Mouse (Mus musculus): Measurements from ENCODE around the gene Def6. TPM values are rescaled to one million over a fixed set of nuclear protein-coding genes. Genes with fewer than 3 reads are reported as not detected.

Gene Def6
- polyA plus RNA-seq, 1 experiment from 2014 or later = 3.7 TPM

DNA sequence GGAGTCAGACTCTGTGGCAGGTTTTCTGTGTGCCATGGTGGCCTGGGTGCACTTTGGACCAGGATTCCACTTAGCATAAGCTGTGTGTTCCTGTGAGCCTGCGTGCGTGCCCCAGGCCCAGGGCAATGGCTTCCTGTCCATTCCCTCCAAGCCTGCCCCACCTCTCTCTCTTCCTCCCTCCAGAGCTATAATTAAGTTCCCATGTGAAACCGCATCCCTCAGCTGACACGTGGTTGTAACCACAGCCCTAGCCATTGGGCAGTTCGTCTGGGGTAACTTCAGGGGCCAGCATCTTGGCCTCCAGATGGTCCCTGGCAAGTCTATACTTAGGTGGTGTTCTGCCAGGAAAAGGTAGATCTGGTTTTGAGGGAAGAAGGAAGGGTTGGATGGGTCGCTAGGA, 40.0 kb downstream of the Def6 start:
- Histone ChIP-seq H3K4me1 (peaks cover 14% of the 10 kb centered on the region), H3K9me3 (no peaks in the 10 kb centered on the region), H3K36me3 (no peaks in the 10 kb centered on the region), H3K4me2 (replicated peaks) (no peak overlapping the region), H3K4me3 (no peak overlapping the region), H3K27ac (replicated peaks) (no peak overlapping the region), H3K9ac (replicated peaks) (no peak overlapping the region), H3K27me3 (no peaks in the 10 kb centered on the region)
- no peak for ATAC-seq (replicated peaks)
- 75% methylated on average over 6 of the region's 6 CpGs for WGBS

DNA sequence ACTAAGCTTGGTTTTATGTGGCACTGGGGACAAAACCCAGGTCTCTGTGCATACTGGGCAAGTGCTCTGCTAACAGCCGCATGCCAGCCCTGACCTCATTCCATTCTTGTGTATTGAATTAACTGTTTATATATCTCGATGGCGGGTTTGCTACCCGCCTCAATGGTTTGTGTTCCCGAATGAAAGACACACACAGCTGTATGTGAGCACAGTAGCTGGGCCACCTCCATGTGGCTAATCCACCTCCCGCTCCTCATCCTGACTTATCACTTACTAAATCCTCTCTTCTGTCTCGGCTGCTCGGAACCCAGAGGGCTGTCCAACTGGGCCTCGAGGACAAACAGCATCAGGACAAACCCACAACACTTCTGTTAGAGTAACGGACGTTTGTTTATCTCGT, 41.5 kb downstream of the Def6 start:
- ATAC-seq (replicated peaks) = no peak
- no peaks in the 10 kb centered on the region for H3K9me3 ChIP-seq
- H3K4me1 ChIP-seq = peaks cover 14% of the 10 kb centered on the region
- 62% methylated on average over 12 of the region's 12 CpGs for WGBS
- no peak overlapping the region for H3K9ac ChIP-seq (replicated peaks)
- no peak overlapping the region for H3K4me3 ChIP-seq
- no peaks in the 10 kb centered on the region for H3K36me3 ChIP-seq
- no peak overlapping the region for H3K27ac ChIP-seq (replicated peaks)
- no peak overlapping the region for H3K4me2 ChIP-seq (replicated peaks)
- H3K27me3 ChIP-seq = no peaks in the 10 kb centered on the region

DNA sequence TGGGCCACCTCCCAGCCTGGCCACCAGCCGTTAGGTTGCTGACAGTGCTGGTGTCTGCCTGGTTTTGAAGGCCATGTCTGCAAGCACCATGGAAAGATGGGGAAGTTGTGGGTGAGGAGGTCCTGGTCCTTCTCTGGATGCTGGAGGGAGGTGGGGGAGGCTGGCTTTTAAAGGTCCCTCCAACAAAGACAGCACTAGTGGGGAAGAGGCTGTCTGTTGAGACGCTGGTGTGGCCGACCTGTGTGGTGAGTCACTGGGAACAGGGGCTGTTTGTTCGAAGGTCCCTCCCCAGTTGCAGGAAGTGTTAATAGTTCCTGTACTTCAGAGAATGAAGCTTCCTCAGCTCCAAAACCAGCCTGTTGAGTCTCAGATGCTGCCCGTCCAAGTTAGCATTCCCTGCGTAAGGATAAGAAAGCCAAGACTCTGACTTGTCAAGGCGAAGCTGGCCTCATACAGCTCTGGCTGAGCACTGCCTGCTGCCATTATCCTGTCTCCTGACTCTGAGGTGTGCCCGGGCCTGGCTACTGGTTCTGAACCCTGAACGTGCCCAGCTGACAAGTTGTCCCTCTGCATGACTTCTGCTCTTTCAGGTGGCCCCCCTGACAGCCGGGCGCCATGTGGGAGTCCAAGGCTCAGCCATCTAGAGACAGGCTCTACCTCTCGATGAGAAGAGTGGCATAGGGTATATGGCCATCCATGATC, 44.2 kb downstream of the Def6 start:
- H3K36me3 ChIP-seq = no peaks in the 10 kb centered on the region
- H3K4me3 ChIP-seq = no peak overlapping the region
- H3K27ac ChIP-seq (replicated peaks) = no peak overlapping the region
- peaks cover 4% of the 10 kb centered on the region; the same call in 1 of the 2 replicates for H3K4me1 ChIP-seq
- ATAC-seq (replicated peaks) = no peak
- WGBS = 88% methylated on average over 12 of the region's 12 CpGs
- H3K9ac ChIP-seq (replicated peaks) = no peak overlapping the region
- H3K9me3 ChIP-seq = no peaks in the 10 kb centered on the region
- H3K4me2 ChIP-seq (replicated peaks) = no peak overlapping the region
- H3K27me3 ChIP-seq = no peaks in the 10 kb centered on the region

DNA sequence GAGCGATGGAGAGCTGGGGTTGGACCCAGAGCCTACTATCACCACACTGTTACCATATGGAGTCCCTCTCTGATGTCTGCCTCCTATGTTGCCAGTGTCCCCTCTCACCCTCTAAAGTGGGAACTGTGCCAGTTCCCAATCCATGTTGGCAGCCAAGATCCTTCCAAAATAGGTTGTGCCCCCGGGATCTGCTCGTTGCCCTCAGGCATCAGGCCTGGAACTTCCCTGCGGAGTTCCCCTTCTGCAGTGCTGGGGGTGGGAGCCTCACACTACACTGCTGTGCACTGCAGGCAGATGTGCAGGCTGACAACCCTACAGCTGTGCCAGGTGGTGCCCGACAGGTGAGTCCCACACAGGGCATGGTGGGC, 44.7 kb downstream of the Def6 start:
- H3K36me3 ChIP-seq = no peaks in the 10 kb centered on the region
- 69% methylated on average over 5 of the region's 5 CpGs for WGBS

DNA sequence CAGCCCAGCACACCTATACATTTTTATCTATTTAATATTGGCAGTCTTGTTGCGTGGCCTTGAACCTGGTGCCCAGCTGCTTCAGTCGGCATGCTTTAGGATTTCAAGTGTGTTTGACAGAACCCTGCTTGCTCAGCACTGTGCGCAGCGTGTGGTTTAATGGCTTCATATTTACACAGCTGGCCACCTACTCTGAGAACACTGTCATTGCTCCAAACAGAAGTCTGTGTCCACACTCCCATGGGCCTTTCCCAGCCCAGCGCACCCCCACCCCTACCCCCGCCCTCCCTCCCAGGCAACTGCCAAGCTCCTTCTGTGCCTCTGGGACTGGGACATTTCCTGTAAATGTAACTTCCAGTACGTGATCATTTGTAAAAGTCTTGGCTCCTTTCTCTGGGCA, 45.6 kb downstream of the Def6 start:
- H3K27me3 ChIP-seq = no peaks in the 10 kb centered on the region
- 91% methylated on average over 7 of the region's 7 CpGs for WGBS

More for the DNA sequence above, 44.7 kb downstream of the Def6 start:
- H3K4me2 ChIP-seq (replicated peaks) = no peak overlapping the region
- no peaks in the 10 kb centered on the region for H3K27me3 ChIP-seq
- H3K4me3 ChIP-seq = no peak overlapping the region
- H3K27ac ChIP-seq (replicated peaks) = no peak overlapping the region
- no peaks in the 10 kb centered on the region for H3K9me3 ChIP-seq
- no peak for ATAC-seq (replicated peaks)
- H3K4me1 ChIP-seq = peaks cover 4% of the 10 kb centered on the region; the same call in 1 of the 2 replicates
- H3K9ac ChIP-seq (replicated peaks) = no peak overlapping the region

DNA sequence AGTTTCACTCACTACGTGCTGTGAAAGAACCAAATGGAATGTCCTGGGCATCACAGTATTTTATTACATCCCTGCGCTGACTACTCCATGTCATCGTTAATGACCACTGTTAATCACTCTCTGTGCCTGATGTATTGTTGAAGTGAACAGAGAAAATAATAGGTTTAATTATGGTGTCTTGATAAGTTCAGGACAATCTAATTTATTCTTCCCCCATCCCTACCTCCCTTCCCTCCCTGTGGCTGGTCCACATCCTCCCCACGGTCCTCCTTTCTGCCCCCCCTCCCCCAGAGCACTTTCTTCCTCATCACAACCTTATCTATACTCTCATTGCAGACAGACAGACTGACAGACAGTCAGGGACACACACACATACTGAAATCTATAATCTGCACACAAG, 47.2 kb downstream of the Def6 start:
- H3K27ac ChIP-seq (replicated peaks) = no peak overlapping the region
- H3K4me1 ChIP-seq = peaks cover 4% of the 10 kb centered on the region; the same call in 1 of the 2 replicates
- no peak overlapping the region for H3K4me3 ChIP-seq
- H3K4me2 ChIP-seq (replicated peaks) = no peak overlapping the region
- ATAC-seq (replicated peaks) = no peak
- H3K27me3 ChIP-seq = no peaks in the 10 kb centered on the region
- 32% methylated on average over 4 of the region's 4 CpGs for WGBS
- H3K9ac ChIP-seq (replicated peaks) = no peak overlapping the region
- H3K9me3 ChIP-seq = no peaks in the 10 kb centered on the region
- H3K36me3 ChIP-seq = no peaks in the 10 kb centered on the region

More for the DNA sequence above, 45.6 kb downstream of the Def6 start:
- H3K4me2 ChIP-seq (replicated peaks) = no peak overlapping the region
- H3K4me3 ChIP-seq = no peak overlapping the region
- no peak overlapping the region for H3K27ac ChIP-seq (replicated peaks)
- ATAC-seq (replicated peaks) = no peak
- no peaks in the 10 kb centered on the region for H3K36me3 ChIP-seq
- no peak overlapping the region for H3K9ac ChIP-seq (replicated peaks)
- no peaks in the 10 kb centered on the region for H3K9me3 ChIP-seq
- peaks cover 4% of the 10 kb centered on the region; the same call in 1 of the 2 replicates for H3K4me1 ChIP-seq

DNA sequence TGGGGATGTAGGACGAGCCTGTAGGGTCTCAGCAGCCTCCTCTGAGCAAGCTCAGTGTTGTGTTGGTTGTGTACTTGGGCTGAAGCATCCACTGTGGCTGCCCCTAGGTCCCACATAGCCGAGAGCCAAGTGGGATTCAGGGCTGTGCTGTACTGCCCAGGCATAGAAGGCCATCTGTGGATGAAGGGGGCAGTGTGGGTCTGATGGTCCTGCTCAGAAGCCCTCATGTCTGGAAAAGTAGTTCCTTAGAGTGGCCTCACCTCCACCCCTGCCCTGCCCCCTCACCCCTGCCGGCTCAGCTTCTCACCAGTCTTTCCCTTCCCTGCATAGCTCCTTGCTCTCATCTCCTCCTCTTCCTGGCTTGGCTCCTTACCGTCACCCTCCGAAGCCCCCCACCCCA, 48.1 kb downstream of the Def6 start:
- ATAC-seq (replicated peaks) = no peak
- Histone ChIP-seq H3K4me3 (no peak overlapping the region), H3K4me1 (peaks cover 4% of the 10 kb centered on the region; the same call in 1 of the 2 replicates), H3K27me3 (no peaks in the 10 kb centered on the region), H3K4me2 (replicated peaks) (no peak overlapping the region), H3K36me3 (no peaks in the 10 kb centered on the region), H3K9me3 (no peaks in the 10 kb centered on the region), H3K9ac (replicated peaks) (no peak overlapping the region), H3K27ac (replicated peaks) (no peak overlapping the region)
- WGBS = 32% methylated on average over 5 of the region's 5 CpGs

DNA sequence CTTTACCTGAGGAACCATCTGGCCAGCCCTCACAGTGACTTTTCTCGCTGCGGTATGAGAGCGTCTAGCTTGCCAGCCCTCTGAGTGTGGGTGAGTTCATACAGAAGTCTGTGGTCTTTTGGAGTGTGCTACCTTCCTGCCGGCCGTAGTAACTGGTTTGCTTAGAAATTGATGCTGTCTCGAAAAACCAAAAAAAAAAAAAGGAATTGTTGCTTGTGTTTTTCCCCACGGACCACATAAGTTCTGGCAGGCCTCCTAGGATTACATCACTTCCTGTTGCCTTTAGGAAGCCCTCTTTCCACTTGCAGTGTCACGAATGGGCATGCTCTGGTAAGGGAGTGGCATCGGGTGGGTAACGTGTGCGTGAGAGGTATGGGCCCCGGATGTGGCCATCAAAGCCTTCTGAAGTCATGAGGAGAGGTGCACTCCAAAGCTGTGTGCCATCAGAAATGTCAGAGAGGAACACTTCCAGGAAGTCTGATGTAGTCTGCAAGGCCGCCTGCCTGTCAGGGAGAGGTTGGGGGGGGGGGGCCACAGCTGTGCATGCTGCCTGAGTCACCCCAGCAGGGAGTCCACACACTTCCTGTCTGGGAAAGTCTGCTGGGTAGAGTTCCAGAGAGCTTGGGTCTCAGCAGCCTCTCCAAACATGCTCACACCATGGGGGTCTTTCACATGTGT, 49.2 kb downstream of the Def6 start:
- Histone ChIP-seq H3K4me2 (replicated peaks) (no peak overlapping the region), H3K4me1 (peaks cover 4% of the 10 kb centered on the region; the same call in 1 of the 2 replicates), H3K27ac (replicated peaks) (no peak overlapping the region; the same call in 1 of the 2 replicates), H3K27me3 (no peaks in the 10 kb centered on the region), H3K9me3 (no peaks in the 10 kb centered on the region), H3K36me3 (no peaks in the 10 kb centered on the region), H3K9ac (replicated peaks) (no peak overlapping the region), H3K4me3 (no peak overlapping the region)
- WGBS = 76% methylated on average over 13 of the region's 13 CpGs
- ATAC-seq (replicated peaks) = no peak

DNA sequence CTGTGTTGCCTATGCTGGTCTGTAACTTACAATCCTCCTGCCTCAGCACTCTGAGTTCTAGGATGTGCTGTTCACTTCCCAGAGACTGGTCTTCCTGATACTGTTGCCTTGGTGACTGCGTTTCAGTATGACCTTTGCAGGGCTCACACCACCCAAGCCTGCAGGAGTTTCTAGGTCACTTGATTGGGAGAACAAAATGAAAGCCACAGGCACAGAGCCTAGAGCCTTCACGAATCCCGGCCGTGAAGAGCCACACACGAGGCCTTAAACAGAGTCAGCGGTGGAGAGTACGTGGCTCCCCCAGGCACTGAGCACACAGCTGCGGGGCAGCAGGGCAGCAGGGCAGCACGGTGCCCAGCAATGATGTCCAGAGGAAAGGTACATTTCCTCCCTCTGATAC, 50.7 kb downstream of the Def6 start:
- Histone ChIP-seq H3K36me3 (no peaks in the 10 kb centered on the region), H3K9me3 (no peaks in the 10 kb centered on the region), H3K4me1 (peaks cover 2% of the 10 kb centered on the region; the same call in 1 of the 2 replicates), H3K4me2 (replicated peaks) (no peak overlapping the region), H3K27ac (replicated peaks) (no peak overlapping the region), H3K9ac (replicated peaks) (no peak overlapping the region), H3K4me3 (no peak overlapping the region), H3K27me3 (no peaks in the 10 kb centered on the region)
- ATAC-seq (replicated peaks) = no peak
- 87% methylated on average over 9 of the region's 9 CpGs for WGBS

DNA sequence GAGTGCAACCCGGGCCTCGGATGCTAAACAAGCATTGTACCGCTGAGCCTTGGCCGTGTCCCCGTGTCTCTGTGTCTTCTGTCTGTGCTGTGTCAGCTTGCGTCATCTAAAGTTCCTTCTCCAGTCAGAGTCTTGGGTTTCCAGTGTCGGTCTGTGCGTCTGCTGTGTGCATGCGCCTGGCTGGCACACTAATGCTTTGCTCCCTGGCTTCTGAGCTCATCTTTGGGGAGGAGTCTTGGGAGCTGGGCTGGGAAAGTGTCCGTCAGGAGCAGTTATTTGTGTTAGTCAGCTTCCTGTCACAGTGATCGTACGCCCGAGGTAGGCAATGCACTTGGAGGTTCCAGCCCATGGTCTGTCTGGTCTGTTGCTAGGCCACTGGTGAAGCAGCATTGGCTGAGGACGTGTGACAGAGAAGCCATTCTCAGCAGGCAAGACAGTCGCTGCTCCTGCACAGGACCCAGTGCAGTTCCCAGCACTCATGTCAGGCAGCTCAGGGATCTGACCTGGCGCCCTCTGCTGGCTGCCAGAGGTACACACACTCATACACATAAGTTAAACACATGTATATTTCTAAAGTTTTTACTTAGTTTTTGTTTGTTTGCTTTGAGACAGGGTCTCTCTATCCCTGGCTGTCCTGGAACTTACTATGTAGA, 52.4 kb downstream of the Def6 start:
- no peak overlapping the region for H3K4me2 ChIP-seq (replicated peaks)
- ATAC-seq (replicated peaks) = no peak
- no peaks in the 10 kb centered on the region for H3K27me3 ChIP-seq
- H3K36me3 ChIP-seq = no peaks in the 10 kb centered on the region
- no peak overlapping the region for H3K4me3 ChIP-seq
- whole genome bisulfite sequencing = 80% methylated on average over 16 of the region's 16 CpGs
- no peaks in the 10 kb centered on the region; the same call in 1 of the 2 replicates for H3K4me1 ChIP-seq
- H3K9ac ChIP-seq (replicated peaks) = no peak overlapping the region
- no peaks in the 10 kb centered on the region for H3K9me3 ChIP-seq
- no peak overlapping the region for H3K27ac ChIP-seq (replicated peaks)

DNA sequence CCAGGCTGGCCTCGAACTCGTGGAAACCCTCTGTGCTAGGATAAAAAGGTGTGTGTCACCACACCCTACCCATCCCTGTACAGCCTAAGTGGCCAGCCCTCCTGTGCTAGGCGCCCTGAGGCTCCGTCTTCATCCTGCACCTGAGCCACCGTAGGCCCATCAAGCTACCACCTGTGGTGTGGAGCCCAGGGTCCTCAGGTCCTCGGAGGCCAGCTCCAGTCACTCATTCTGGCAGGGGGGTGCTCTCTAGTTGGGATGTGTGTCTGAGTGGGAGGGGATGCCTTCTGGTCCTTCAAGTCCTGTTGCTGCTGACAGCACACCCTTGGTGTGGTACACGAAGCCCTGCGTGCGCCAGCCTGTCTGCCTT, 52.9 kb downstream of the Def6 start:
- H3K27ac ChIP-seq (replicated peaks) = no peak overlapping the region
- H3K27me3 ChIP-seq = no peaks in the 10 kb centered on the region
- no peak overlapping the region for H3K4me2 ChIP-seq (replicated peaks)
- no peak overlapping the region for H3K9ac ChIP-seq (replicated peaks)
- no peak overlapping the region for H3K4me3 ChIP-seq
- H3K36me3 ChIP-seq = no peaks in the 10 kb centered on the region
- ATAC-seq (replicated peaks) = no peak
- H3K9me3 ChIP-seq = no peaks in the 10 kb centered on the region
- 85% methylated on average over 9 of the region's 9 CpGs for WGBS
- no peaks in the 10 kb centered on the region; the same call in 1 of the 2 replicates for H3K4me1 ChIP-seq

DNA sequence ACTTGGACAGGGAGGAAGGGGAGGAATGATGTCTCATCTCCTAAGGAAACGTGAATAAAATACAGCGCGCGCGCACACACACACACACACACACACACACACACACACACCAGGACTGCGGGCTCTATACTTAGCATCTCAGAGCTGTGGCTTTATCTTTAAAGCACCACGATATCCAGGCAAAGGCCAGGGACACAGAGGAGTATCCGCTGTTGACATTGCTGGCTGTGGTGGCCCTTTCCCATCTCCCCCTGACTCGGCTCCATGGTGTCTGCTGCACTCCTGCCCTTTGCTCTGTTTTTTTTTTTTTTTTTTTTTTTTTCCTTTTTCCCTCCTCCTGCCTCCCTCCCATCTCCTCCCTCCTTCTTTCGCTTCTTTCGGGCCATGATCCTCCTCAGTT, 54.2 kb downstream of the Def6 start:
- H3K27me3 ChIP-seq = no peaks in the 10 kb centered on the region
- H3K4me2 ChIP-seq (replicated peaks) = no peak overlapping the region
- H3K36me3 ChIP-seq = no peaks in the 10 kb centered on the region
- H3K9ac ChIP-seq (replicated peaks) = no peak overlapping the region
- H3K9me3 ChIP-seq = no peaks in the 10 kb centered on the region
- WGBS = 86% methylated on average over 11 of the region's 11 CpGs
- no peak for ATAC-seq (replicated peaks)
- no peak overlapping the region for H3K27ac ChIP-seq (replicated peaks)
- H3K4me1 ChIP-seq = no peaks in the 10 kb centered on the region
- H3K4me3 ChIP-seq = no peak overlapping the region

All from forebrain, embryonic 15.5 days (tissue).